Mouse (Mus musculus) hindbrain, embryonic 14.5 days (tissue): ENCODE measurements around the gene Cish. TPM values are rescaled to one million over a fixed set of nuclear protein-coding genes. Genes with fewer than 3 reads are reported as not detected.
A peak's percentile ranks its signal among the peaks of the same experiment; 100 is the strongest.

Experiments
- ATAC-seq: fragments of 200-750 bp; cut with Nextera tagmentation; 2 replicates; pipeline ENCODE4 v1.8.0; 2017; ENCODE audit warnings: moderate number of reproducible peaks, mild to moderate bottlenecking, moderate TSS enrichment, moderate library complexity; ENCODE audit not compliant: low FRiP score
- DNase-seq: peaks from one replicate; pipeline ENCODE4 v3.0.0-alpha.2; 2015; ENCODE audit warnings: low spot score
- H3K27ac ChIP-seq: fragments of 300-500 bp; sonication (generic); 2 replicates; pipeline ENCODE4 v1.5.1; 2014; ENCODE audit warnings: mild to moderate bottlenecking, moderate library complexity
- H3K27me3 ChIP-seq: fragments of 300-500 bp; sonication (generic); 2 replicates; pipeline ENCODE4 v1.6.1; 2014; ENCODE audit warnings: mild to moderate bottlenecking, low read length, mixed read lengths; ENCODE audit not compliant: control insufficient read depth, insufficient read depth
- H3K36me3 ChIP-seq: fragments of 300-500 bp; sonication (generic); replicated peaks from 2 replicates; pipeline ENCODE4 v1.6.1; 2014; ENCODE audit not compliant: control insufficient read depth, insufficient read depth
- H3K4me1 ChIP-seq: fragments of 300-500 bp; sonication (generic); replicated peaks from 2 replicates; pipeline ENCODE4 v1.6.1; 2014; ENCODE audit warnings: antibody characterized with exemption, low read length, mixed read lengths; ENCODE audit not compliant: control insufficient read depth, insufficient read depth
- H3K4me2 ChIP-seq: fragments of 300-500 bp; sonication (generic); replicated peaks from 2 replicates; pipeline ENCODE4 v1.6.1; 2014; ENCODE audit warnings: mild to moderate bottlenecking, moderate library complexity
- H3K4me3 ChIP-seq: fragments of 300-500 bp; sonication (generic); replicated peaks from 2 replicates; pipeline ENCODE4 v1.5.1; 2014; ENCODE audit warnings: mild to moderate bottlenecking, low read length
- H3K9ac ChIP-seq: fragments of 300-500 bp; sonication (generic); 2 replicates; pipeline ENCODE4 v1.6.1; 2014
- H3K9me3 ChIP-seq: fragments of 300-500 bp; sonication (generic); 2 replicates; pipeline ENCODE4 v1.6.1; 2016; ENCODE audit warnings: low read length; ENCODE audit not compliant: control insufficient read depth
- WGBS: fragments of 180-500 bp; shearing (Covaris S2); extraction: QIAGEN DNeasy Blood & Tissue Kit; methylation state at CpG from one replicate; pipeline ENCODE4 v1.1.7; 2014; 5-methylcytosine and 5-hydroxymethylcytosine counted together
- polyA plus RNA-seq: library from polyadenylated mRNA; unstranded; fragments of >200 nt; fragmentation: Nextera tagmentation; extraction: Ambion mirVana; gene quantifications from 2 replicates; pipeline ENCODE4 v1.2.1, GENCODE M21; 2014

Gene Cish
- polyA plus RNA-seq, 1 experiment from 2014 or later: 6.0 TPM

GRCm38 (mm10) chr9:107280322-107281027 is 15.4 kb upstream of the Cish start:
- no peak for DNase-seq
- Histone ChIP-seq H3K27me3 (no peaks in the 10 kb centered on the region), H3K9ac (no peak overlapping the region), H3K9me3 (no peaks in the 10 kb centered on the region), H3K4me2 (no peak overlapping the region; the same call in 1 of the 2 replicates), H3K4me3 (no peak overlapping the region), H3K4me1 (peaks cover 21% of the 10 kb centered on the region), H3K36me3 (no peaks in the 10 kb centered on the region), H3K27ac (no peak overlapping the region)
- WGBS: 46% methylated on average over 13 of the region's 13 CpGs
- ATAC-seq: no peak

DNA sequence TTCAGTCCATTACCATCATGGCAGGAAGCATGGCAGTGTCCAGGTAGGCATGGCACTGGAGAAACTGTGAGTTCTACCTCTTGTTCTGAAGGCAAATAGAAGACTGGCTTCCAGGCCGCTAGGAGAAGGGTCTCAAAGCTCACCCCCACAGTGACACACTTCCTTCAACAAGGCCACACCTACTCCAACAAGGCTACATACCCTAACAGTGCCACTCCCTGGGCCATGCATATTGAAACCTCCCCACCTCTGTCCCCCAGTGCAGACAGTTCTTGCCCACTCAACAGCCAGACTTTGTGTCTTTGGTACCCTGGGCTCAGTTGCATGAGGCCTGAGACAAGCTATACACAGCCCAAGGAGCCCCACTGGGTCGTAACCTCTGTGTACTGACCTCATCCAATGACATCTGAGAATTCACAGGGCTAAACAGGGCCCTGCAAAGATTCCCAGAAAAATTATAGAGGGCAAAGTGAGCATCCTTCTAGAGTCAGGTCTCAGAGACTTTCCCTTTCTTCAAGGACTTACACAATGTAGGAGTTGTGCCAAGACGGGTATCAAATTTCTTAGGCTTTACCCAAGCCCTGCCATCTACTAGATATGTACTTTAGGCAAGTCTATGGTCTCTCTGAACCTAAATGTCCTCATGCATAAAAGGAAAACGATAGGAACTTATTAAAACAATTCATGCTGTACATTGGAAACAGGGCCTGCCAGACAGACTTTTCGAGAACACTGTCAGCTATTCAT is 14.4 kb upstream of the Cish start:
- ATAC-seq: no peak
- no peak for DNase-seq
- whole genome bisulfite sequencing: 90% methylated on average over 5 of the region's 5 CpGs
- Histone ChIP-seq H3K27me3 (no peaks in the 10 kb centered on the region), H3K9me3 (no peaks in the 10 kb centered on the region), H3K4me1 (peaks cover 21% of the 10 kb centered on the region), H3K36me3 (no peaks in the 10 kb centered on the region), H3K4me3 (no peak overlapping the region), H3K27ac (no peak overlapping the region), H3K9ac (no peak overlapping the region), H3K4me2 (no peak overlapping the region)

- DNase-seq: no peak
- Histone ChIP-seq H3K9me3 (no peaks in the 10 kb centered on the region), H3K27ac (no peak overlapping the region), H3K4me3 (no peak overlapping the region), H3K36me3 (no peaks in the 10 kb centered on the region), H3K4me1 (peaks cover 21% of the 10 kb centered on the region), H3K27me3 (no peaks in the 10 kb centered on the region), H3K4me2 (no peak overlapping the region), H3K9ac (no peak overlapping the region)
- WGBS: 92% methylated on average over 9 of the region's 9 CpGs
- no peak for ATAC-seq
These were observed 12.9 kb upstream of the Cish start for GRCm38 (mm10) chr9:107282951-107283350.

- 15% methylated on average over 3 of the region's 3 CpGs for WGBS
- Histone ChIP-seq H3K9me3 (no peaks in the 10 kb centered on the region), H3K9ac (no peak overlapping the region), H3K4me2 (no peak overlapping the region), H3K27ac (no peak overlapping the region), H3K4me3 (no peak overlapping the region), H3K4me1 (peaks cover 13% of the 10 kb centered on the region), H3K36me3 (no peaks in the 10 kb centered on the region), H3K27me3 (peaks cover 16% of the 10 kb centered on the region; the same call in 1 of the 2 replicates)
- ATAC-seq (no peak), DNase-seq (no peak)
These were observed 10.8 kb upstream of the Cish start for GRCm38 (mm10) chr9:107285009-107285408.

- Histone ChIP-seq H3K9me3 (no peaks in the 10 kb centered on the region), H3K36me3 (no peaks in the 10 kb centered on the region), H3K4me2 (no peak overlapping the region), H3K4me1 (peaks cover 6% of the 10 kb centered on the region; the same call in 1 of the 2 replicates), H3K4me3 (no peak overlapping the region), H3K27me3 (peaks cover 16% of the 10 kb centered on the region; the same call in 1 of the 2 replicates), H3K9ac (no peak overlapping the region), H3K27ac (no peak overlapping the region)
- no peak for DNase-seq
- no peak for ATAC-seq
- WGBS: 80% methylated on average over 2 of the region's 2 CpGs
These were observed 8.5 kb upstream of the Cish start for GRCm38 (mm10) chr9:107287294-107287693.

DNA sequence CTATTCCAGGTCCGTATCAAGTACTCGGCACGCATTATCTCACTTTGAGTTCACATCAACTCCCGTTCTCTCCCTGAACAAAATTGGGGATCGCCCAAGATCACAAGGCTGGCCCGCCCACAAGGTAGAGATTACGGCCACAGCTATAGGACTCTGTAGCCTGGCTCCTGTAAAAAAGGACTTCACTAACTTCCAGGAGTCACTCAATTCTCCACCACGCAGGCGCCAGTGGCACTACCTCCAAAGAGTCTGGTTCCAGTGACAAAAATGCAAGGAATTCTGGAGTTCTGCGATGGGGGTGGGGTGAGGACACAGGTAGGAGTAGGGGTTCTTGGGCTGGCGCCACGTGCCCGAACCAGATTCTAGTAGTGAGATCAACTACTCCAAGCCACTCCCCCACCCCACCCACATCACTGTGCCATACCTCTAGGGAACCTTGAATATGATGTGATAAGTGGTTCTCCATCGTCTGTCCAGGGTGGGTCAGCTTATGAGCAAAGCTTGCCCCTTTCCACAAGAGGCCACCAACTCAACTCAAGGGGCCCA is 7.6 kb upstream of the Cish start:
- DNase-seq (no peak), ATAC-seq (no peak)
- 92% methylated on average over 14 of the region's 14 CpGs for WGBS
- H3K4me2 ChIP-seq: no peak overlapping the region
- H3K9me3 ChIP-seq: no peaks in the 10 kb centered on the region
- H3K36me3 ChIP-seq: no peaks in the 10 kb centered on the region
- H3K27me3 ChIP-seq: peaks cover 20% of the 10 kb centered on the region
- no peak overlapping the region for H3K4me3 ChIP-seq
- no peak overlapping the region for H3K27ac ChIP-seq
- peaks cover 6% of the 10 kb centered on the region; the same call in 1 of the 2 replicates for H3K4me1 ChIP-seq
- H3K9ac ChIP-seq: no peak overlapping the region

DNA sequence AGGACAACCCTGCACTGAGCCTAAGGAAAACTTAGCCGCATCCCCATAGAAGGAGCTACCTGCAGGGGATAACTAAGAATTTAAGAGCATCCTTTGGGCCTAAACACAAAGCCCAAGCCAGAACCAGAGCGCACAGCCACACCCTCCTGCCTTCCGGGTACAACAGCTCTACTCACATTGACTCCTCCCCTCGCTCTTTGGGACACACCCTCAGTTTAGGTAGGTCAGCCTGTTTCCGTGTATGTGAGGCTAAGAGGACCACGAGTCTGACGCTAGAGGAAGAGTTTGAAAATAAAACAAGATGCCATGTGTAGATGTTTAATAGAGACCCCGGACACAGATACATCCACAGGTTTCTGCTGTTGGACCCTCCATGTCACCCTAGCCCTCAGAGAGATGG is 7.1 kb upstream of the Cish start:
- 28% methylated on average over 8 of the region's 8 CpGs for WGBS
- Histone ChIP-seq H3K27ac (no peak overlapping the region), H3K27me3 (peaks cover 21% of the 10 kb centered on the region), H3K9ac (peak overlapping the region; percentile 44; the same call in 1 of the 2 replicates), H3K4me1 (peaks cover 6% of the 10 kb centered on the region; the same call in 1 of the 2 replicates), H3K4me3 (peak overlapping the region; percentile 32), H3K36me3 (no peaks in the 10 kb centered on the region), H3K9me3 (no peaks in the 10 kb centered on the region), H3K4me2 (peak overlapping the region; percentile 57)
- ATAC-seq (no peak), DNase-seq (no peak)

- Histone ChIP-seq H3K27me3 (peaks cover 21% of the 10 kb centered on the region), H3K9ac (peak within 1 kb of the TSS; percentile 44), H3K4me1 (peaks cover 6% of the 10 kb centered on the region; the same call in 1 of the 2 replicates), H3K9me3 (no peaks in the 10 kb centered on the region), H3K27ac (no peak within 1 kb of the TSS), H3K4me3 (peak within 1 kb of the TSS; percentile 32), H3K36me3 (no peaks in the 10 kb centered on the region), H3K4me2 (peak within 1 kb of the TSS; percentile 57)
- 2% methylated on average over 47 of the region's 49 CpGs for WGBS
- DNase-seq (peak; percentile 62), ATAC-seq (peak; percentile 65)
These were observed 6.4 kb upstream of the Cish start, which contains the start of gene Mapkapk3 for GRCm38 (mm10) chr9:107289211-107290076. Gene Mapkapk3 (minus strand): TSS chr9:107289877.
